Mouse (Mus musculus) brain, adult 10 weeks (tissue): ENCODE data around the gene Lsm3. TPM values are rescaled to one million over a fixed set of nuclear protein-coding genes. Genes with fewer than 3 reads are reported as not detected.

Source experiments
- polyA plus RNA-seq: library from polyadenylated mRNA; stranded (reverse); fragments of 350-450 nt; fragmentation: Illumina TruSeq; extraction: RNeasy Lipid Tissue Mini Kit (QIAGEN cat#74804); gene quantifications from one replicate; pipeline ENCODE4 v1.2.3, GENCODE M21; 2015; ENCODE audit warnings: low read depth, low replicate concordance

Lsm3 gene
- polyA plus RNA-seq = 66.5 TPM

GRCm38 (mm10) chr6:91515545-91516449 lies at the start of gene Lsm3, which contains the start of gene Xpc:
Gene Lsm3 (plus strand): TSS chr6:91515928.
Gene Xpc (minus strand): TSS chr6:91515888.

GRCm38 (mm10) chr6:91472868-91473804 lies 42.6 kb upstream of the Lsm3 start, which contains the start of the genes Chchd4 and Tmem43:
Gene Chchd4 (minus strand): TSS chr6:91473546.
Gene Tmem43 (plus strand): TSS chr6:91473703.

Other genes starting within 250 kb of the Lsm3 start
- 8.5 TPM for gene Wnt7a, start 104.6 kb upstream of the Lsm3 start, polyA plus RNA-seq
- gene Chchd4, start 42.4 kb upstream of the Lsm3 start, polyA plus RNA-seq = 26.8 TPM
- 29.8 TPM for gene Tmem43, start 42.2 kb upstream of the Lsm3 start, polyA plus RNA-seq
- 10.3 TPM for gene Xpc, start within 50 bp of the Lsm3 start, polyA plus RNA-seq
- gene Slc6a6, start 168.1 kb downstream of the Lsm3 start, polyA plus RNA-seq = 66.0 TPM